Comparison of ENCODE assay signal across 11 mouse cellular contexts in genomic region chr14:45364211-45365195, GRCm38 (mm10). TPM values are rescaled to one million over a fixed set of nuclear protein-coding genes. Genes with fewer than 3 reads are reported as not detected.
DNase-seq lines count a peak whose midpoint lies in the region; ATAC-seq lines count a peak whose summit lies in the region.
"Had no signal": no experiment of that assay in that cellular context is flagged by ENCODE, and none has a peak within 500 bp of the region (broad histone marks: within the 10 kb centered on the region; RNA-seq: fewer than 3 reads in every experiment).

No protein-coding gene starts in this region.

- H3K9me3 ChIP-seq in kidney, embryonic 14.5 days (ENCODE audit: control insufficient read depth, low read length): no peaks in the 10 kb centered on the region
- H3K9me3 ChIP-seq: embryonic facial prominence, embryonic 13.5 days had no signal

- H3K27ac ChIP-seq in kidney, embryonic 14.5 days (ENCODE audit: low read depth, low read length): no peak overlapping the region
- H3K27ac ChIP-seq: embryonic facial prominence, embryonic 13.5 days had no signal

- H3K27me3 ChIP-seq in kidney, embryonic 14.5 days (ENCODE audit: control insufficient read depth, insufficient read depth, low read length): no peaks in the 10 kb centered on the region
- H3K27me3 ChIP-seq: embryonic facial prominence, embryonic 13.5 days; Patski had no signal

- intact Hi-C loops in left cerebral cortex, postnatal 36 days (cut with DNase I): no loop called here

- peaks cover 4% of the 10 kb centered on the region for H3K36me3 ChIP-seq in kidney, embryonic 14.5 days (ENCODE audit: control insufficient read depth, insufficient read depth, low read length)

- peak; percentile 67 for DNase-seq in kidney, adult 9 months
- peak; percentile 56 for DNase-seq in cerebellum, adult 11 months
- peak; percentile 77 for DNase-seq in gastrocnemius, adult 18-20 months (ENCODE audit: low spot score)
- DNase-seq in lung, postnatal 36 days: peak; percentile 53
- no peak for DNase-seq in retina, embryonic 14.5 days (ENCODE audit: low spot score)
- no peak for DNase-seq in layer of hippocampus, adult 8-10 months (ENCODE audit: low spot score in 2 of 2)
- no peak for DNase-seq in left cerebral cortex, postnatal 36 days (ENCODE audit: low spot score in 2 of 2)
- DNase-seq: spleen, adult 18-20 months had no signal

- no peak overlapping the region for H3K4me3 ChIP-seq in kidney, embryonic 14.5 days (ENCODE audit: low read length)
- H3K4me3 ChIP-seq: embryonic facial prominence, embryonic 13.5 days had no signal

- 94% methylated on average over 16 of the region's 16 CpGs for WGBS in kidney, embryonic 14.5 days

- no peak overlapping the region for H3K4me2 ChIP-seq in kidney, embryonic 14.5 days (replicated peaks; ENCODE audit: low read depth, low read length)
- H3K4me2 ChIP-seq: embryonic facial prominence, embryonic 13.5 days had no signal

- no peaks in the 10 kb centered on the region for H3K4me1 ChIP-seq in kidney, embryonic 14.5 days (ENCODE audit: control insufficient read depth, insufficient read depth, low read length)
- H3K4me1 ChIP-seq: embryonic facial prominence, embryonic 13.5 days had no signal

- ATAC-seq in kidney, embryonic 14.5 days (ENCODE audit: low FRiP score, low TSS enrichment): no peak
- ATAC-seq: Patski had no signal

- H3K9ac ChIP-seq in kidney, embryonic 14.5 days (ENCODE audit: low read depth, low read length): no peak overlapping the region
- H3K9ac ChIP-seq: embryonic facial prominence, embryonic 13.5 days had no signal

RNA-seq across cellular contexts. Expression of gene Styx, which starts 13.6 kb away (rescaled TPM):
- polyA plus RNA-seq in kidney, embryonic 14.5 days (2014; fragmentation: Nextera tagmentation; extraction: Ambion mirVana): 70.9 and 81.2 TPM in 2 replicates
- 10 to 100 TPM; 74.6 to 80.4 TPM for total RNA-seq in gastrocnemius, adult 18-20 months (2021)
- total RNA-seq in layer of hippocampus, adult 8-10 months (2022): 10 to 100 TPM; 17.1 to 21.6 (median 18.6) TPM
- 10 to 100 TPM; 18.5 to 21.0 TPM for total RNA-seq in left cerebral cortex, postnatal 36 days (2021)

RNA-seq across cellular contexts. Expression of gene Psmc6, which starts 34.9 kb away (rescaled TPM):
- polyA plus RNA-seq in kidney, embryonic 14.5 days (2014; fragmentation: Nextera tagmentation; extraction: Ambion mirVana): 198 and 227 TPM in 2 replicates
- 100 to 1,000 TPM in 1 of 2 experiments, 10 to 100 TPM in 1; 93.0 to 100 TPM for total RNA-seq in gastrocnemius, adult 18-20 months (2021)
- 100 to 1,000 TPM in 2 of 4 experiments, 10 to 100 TPM in 2; 89.8 to 117 (median 99.8) TPM for total RNA-seq in layer of hippocampus, adult 8-10 months (2022)
- 100 to 1,000 TPM in 1 of 2 experiments, 10 to 100 TPM in 1; 83.4 to 116 TPM for total RNA-seq in left cerebral cortex, postnatal 36 days (2021)

RNA-seq across cellular contexts. Expression of gene Gnpnat1, which starts 40.2 kb away (rescaled TPM):
- 56.3 and 74.5 TPM in 2 replicates for polyA plus RNA-seq in kidney, embryonic 14.5 days (2014; fragmentation: Nextera tagmentation; extraction: Ambion mirVana)
- total RNA-seq in gastrocnemius, adult 18-20 months (2021): 1 to 10 TPM; 8.4 to 9.0 TPM
- total RNA-seq in layer of hippocampus, adult 8-10 months (2022): 10 to 100 TPM; 13.3 to 21.1 (median 17.1) TPM
- total RNA-seq in left cerebral cortex, postnatal 36 days (2021): 10 to 100 TPM; 14.3 to 14.6 TPM

RNA-seq across cellular contexts. Expression of gene Ero1l, which starts 45.9 kb away (rescaled TPM):
- polyA plus RNA-seq in kidney, embryonic 14.5 days (2014; fragmentation: Nextera tagmentation; extraction: Ambion mirVana): 16.0 and 30.3 TPM in 2 replicates
- total RNA-seq in gastrocnemius, adult 18-20 months (2021): 1 to 10 TPM; 4.6 TPM
- total RNA-seq in layer of hippocampus, adult 8-10 months (2022): 10 to 100 TPM; 34.2 to 47.1 (median 40.2) TPM
- total RNA-seq in left cerebral cortex, postnatal 36 days (2021): 10 to 100 TPM; 39.9 to 41.3 TPM

Comparison
In these comparisons a context has a peak if more than half of its experiments do, and no peak if none do; other contexts are left out.
1. DNase-seq: peak in kidney, adult 9 months (single experiment), cerebellum, adult 11 months (single experiment), gastrocnemius, adult 18-20 months (single experiment) and lung, postnatal 36 days (single experiment); none in retina, embryonic 14.5 days (single experiment), layer of hippocampus, adult 8-10 months (0 of 2) and left cerebral cortex, postnatal 36 days (0 of 2).